Comparison of ENCODE assay signal across 17 mouse cellular contexts in genomic region chr9:109008081-109008480, GRCm38 (mm10). TPM values are rescaled to one million over a fixed set of nuclear protein-coding genes. Genes with fewer than 3 reads are reported as not detected.
"Had no signal": no experiment of that assay in that cellular context is flagged by ENCODE, and none has a peak within 500 bp of the region (broad histone marks: within the 10 kb centered on the region; RNA-seq: fewer than 3 reads in every experiment).

No protein-coding gene starts in this region.

- H3K9me3 ChIP-seq: limb, embryonic 15.5 days; liver, embryonic 12.5 days; neural tube, embryonic 13.5 days had no signal

- H3K27ac ChIP-seq: limb, embryonic 15.5 days; liver, embryonic 12.5 days; neural tube, embryonic 13.5 days had no signal

- H3K4me1 ChIP-seq: neural tube, embryonic 13.5 days had no signal

- DNase-seq: kidney, postnatal 10 days; kidney, postnatal 4 days; lung, embryonic 14.5 days; lung, postnatal 10 days; midbrain, embryonic 14.5 days; retina, postnatal 1 day; right cerebral cortex, postnatal 4 days; thymus, postnatal 36 days had no signal

- H3K27me3 ChIP-seq: limb, embryonic 15.5 days; liver, embryonic 12.5 days; neural tube, embryonic 13.5 days had no signal

- ATAC-seq: liver, embryonic 12.5 days had no signal

- H3K9ac ChIP-seq: limb, embryonic 15.5 days; liver, embryonic 12.5 days; lung, embryonic 14.5 days; neural tube, embryonic 13.5 days had no signal

- H3K4me3 ChIP-seq: layer of hippocampus, adult 2 months; limb, embryonic 15.5 days; liver, embryonic 12.5 days; neural tube, embryonic 13.5 days had no signal

- H3K4me2 ChIP-seq: limb, embryonic 15.5 days; liver, embryonic 12.5 days; lung, embryonic 14.5 days; neural tube, embryonic 13.5 days had no signal

RNA-seq across cellular contexts. Expression of gene Ucn2, which starts 22.3 kb away (rescaled TPM):
- total RNA-seq: layer of hippocampus, adult 2 months; left cerebral cortex, postnatal 14 days; megakaryocyte-erythroid progenitor cell, adult 5-6 weeks had no signal
- polyA plus RNA-seq: limb, embryonic 11.5 days; liver, embryonic 12.5 days; liver, embryonic 16.5 days; lung, embryonic 14.5 days; midbrain, embryonic 14.5 days; neural tube, embryonic 13.5 days; thymus, postnatal 0 days had no signal
